In genomic region chr9:107260836-107261235, GRCm38 (mm10) we compare ENCODE assay signal across 16 mouse cellular contexts. TPM values are rescaled to one million over a fixed set of nuclear protein-coding genes. Genes with fewer than 3 reads are reported as not detected.
DNase-seq lines count a peak whose midpoint lies in the region; ATAC-seq lines count a peak whose summit lies in the region.
"Had no signal": no experiment of that assay in that cellular context is flagged by ENCODE, and none has a peak within 500 bp of the region (broad histone marks: within the 10 kb centered on the region; RNA-seq: fewer than 3 reads in every experiment).

No protein-coding gene starts in this region.

- no peak overlapping the region for H3K4me2 ChIP-seq in hindbrain, embryonic 12.5 days (replicated peaks)
- H3K4me2 ChIP-seq: embryonic facial prominence, embryonic 15.5 days; kidney, embryonic 15.5 days; limb, embryonic 12.5 days had no signal

- no peak for DNase-seq in hindbrain, embryonic 10.5 days (ENCODE audit: low spot score)
- peak; percentile 46 to 50 for DNase-seq in spleen, postnatal 36 days (ENCODE audit: low spot score in 2 of 2)
- DNase-seq in spleen, adult 18-20 months: no peak
- DNase-seq in embryo, embryonic 9.5 days (ENCODE audit: extremely low spot score): no peak
- no peak for DNase-seq in T-cell, adult 2 months (ENCODE audit: low spot score)
- DNase-seq: adrenal gland, postnatal 36 days; heart, adult 2 months; layer of hippocampus, postnatal 36 days; liver, postnatal 0 days; thymus, adult 2 months had no signal

- no peaks in the 10 kb centered on the region for H3K27me3 ChIP-seq in hindbrain, embryonic 12.5 days
- no peaks in the 10 kb centered on the region for H3K27me3 ChIP-seq in hindbrain, embryonic 10.5 days (ENCODE audit: insufficient read depth, poor library complexity, severe bottlenecking)
- H3K27me3 ChIP-seq: embryonic facial prominence, embryonic 15.5 days; kidney, embryonic 15.5 days; limb, embryonic 12.5 days; megakaryocyte, embryonic 14.5 days had no signal

- peaks cover 3% of the 10 kb centered on the region for H3K4me1 ChIP-seq in hindbrain, embryonic 12.5 days
- H3K4me1 ChIP-seq in hindbrain, embryonic 10.5 days (replicated peaks): peaks cover 15% of the 10 kb centered on the region
- H3K4me1 ChIP-seq: limb, embryonic 12.5 days had no signal

- H3K27ac ChIP-seq in hindbrain, embryonic 12.5 days: no peak overlapping the region
- no peak overlapping the region for H3K27ac ChIP-seq in hindbrain, embryonic 10.5 days
- H3K27ac ChIP-seq: embryonic facial prominence, embryonic 15.5 days; kidney, embryonic 15.5 days; limb, embryonic 12.5 days had no signal

- no peaks in the 10 kb centered on the region for H3K9me3 ChIP-seq in hindbrain, embryonic 12.5 days (replicated peaks)
- H3K9me3 ChIP-seq in hindbrain, embryonic 10.5 days: no peaks in the 10 kb centered on the region
- H3K9me3 ChIP-seq: embryonic facial prominence, embryonic 15.5 days; kidney, embryonic 15.5 days; limb, embryonic 12.5 days; megakaryocyte, embryonic 14.5 days had no signal

- no peak for ATAC-seq in hindbrain, embryonic 12.5 days (ENCODE audit: low FRiP score)
- ATAC-seq in common myeloid progenitor, adult 5-6 weeks (replicated peaks; ENCODE audit: low read depth, poor library complexity, severe bottlenecking): peak; percentile 69
- ATAC-seq: liver, postnatal 0 days had no signal

- no peaks in the 10 kb centered on the region for H3K36me3 ChIP-seq in hindbrain, embryonic 12.5 days
- no peaks in the 10 kb centered on the region for H3K36me3 ChIP-seq in hindbrain, embryonic 10.5 days
- H3K36me3 ChIP-seq: embryonic facial prominence, embryonic 15.5 days; kidney, embryonic 15.5 days; limb, embryonic 12.5 days had no signal

- H3K9ac ChIP-seq in hindbrain, embryonic 12.5 days: 0 out of 2 replicates have a peak overlapping the region, but pooled peaks have one; percentile 25
- H3K9ac ChIP-seq: embryonic facial prominence, embryonic 15.5 days; kidney, embryonic 15.5 days; limb, embryonic 12.5 days; liver, postnatal 0 days had no signal

- H3K4me3 ChIP-seq in hindbrain, embryonic 12.5 days: no peak overlapping the region
- no peak overlapping the region for H3K4me3 ChIP-seq in hindbrain, embryonic 10.5 days
- H3K4me3 ChIP-seq: embryonic facial prominence, embryonic 15.5 days; heart, adult 2 months; kidney, embryonic 15.5 days; limb, embryonic 12.5 days; megakaryocyte, embryonic 14.5 days had no signal

- WGBS in hindbrain, embryonic 12.5 days: 69% methylated on average over 8 of the region's 8 CpGs
- WGBS in hindbrain, embryonic 10.5 days: 76% methylated on average over 8 of the region's 8 CpGs

RNA-seq across cellular contexts. Expression of gene Mapkapk3, which starts 28.8 kb away (rescaled TPM):
- 3.9 and 5.0 TPM in 2 replicates for polyA plus RNA-seq in hindbrain, embryonic 12.5 days (2016; fragmentation: Nextera tagmentation; extraction: Ambion mirVana)
- 4.9 and 5.1 TPM in 2 replicates for polyA plus RNA-seq in hindbrain, embryonic 10.5 days (2016; fragmentation: Nextera tagmentation; extraction: Ambion mirVana)
- 61.4 and 71.9 TPM in 2 replicates for total RNA-seq in common myeloid progenitor, adult 5-6 weeks (2017)

RNA-seq across cellular contexts. Expression of gene Dock3, which starts 29.1 kb away (rescaled TPM):
- 13.4 and 14.4 TPM in 2 replicates for polyA plus RNA-seq in hindbrain, embryonic 12.5 days (2016; fragmentation: Nextera tagmentation; extraction: Ambion mirVana)
- 4.8 and 5.1 TPM in 2 replicates for polyA plus RNA-seq in hindbrain, embryonic 10.5 days (2016; fragmentation: Nextera tagmentation; extraction: Ambion mirVana)
- 0.23 and 1.6 TPM in 2 replicates for total RNA-seq in common myeloid progenitor, adult 5-6 weeks (2017)
- polyA plus RNA-seq: liver, postnatal 0 days had no signal

RNA-seq across cellular contexts. Expression of gene Cish, which starts 35.0 kb away (rescaled TPM):
- polyA plus RNA-seq in hindbrain, embryonic 12.5 days (2016; fragmentation: Nextera tagmentation; extraction: Ambion mirVana): 6.8 and 8.0 TPM in 2 replicates
- polyA plus RNA-seq in hindbrain, embryonic 10.5 days (2016; fragmentation: Nextera tagmentation; extraction: Ambion mirVana): 8.8 and 9.7 TPM in 2 replicates
- 0.27 and 0.39 TPM in 2 replicates for total RNA-seq in common myeloid progenitor, adult 5-6 weeks (2017)

Comparison
In these comparisons a context has a peak if more than half of its experiments do, and no peak if none do; other contexts are left out.
1. DNase-seq: peak in spleen, postnatal 36 days (2 of 2); none in hindbrain, embryonic 10.5 days (single experiment), spleen, adult 18-20 months (0 of 2), embryo, embryonic 9.5 days (single experiment) and T-cell, adult 2 months (single experiment).